Mouse (Mus musculus) myocyte (in vitro differentiated cells): ENCODE data around the gene Jdp2.

ENCODE experiments used
- MYOD1 ChIP-seq, 3 experiments: IDR thresholded peaks; one replicate each; pipeline ENCODE4 v1.6.1; 2011; ENCODE audit warnings: control low read depth in 2 of 3, low read depth in 2 of 3, mild to moderate bottlenecking in 2 of 3, moderate library complexity in 1 of 3; ENCODE audit not compliant: insufficient read length in 2 of 3, control insufficient read depth in 1 of 3
- POLR2A ChIP-seq: IDR thresholded peaks from one replicate; pipeline ENCODE4 v1.6.1; 2011; ENCODE audit warnings: low read depth, mild to moderate bottlenecking, control low read depth, moderate library complexity; ENCODE audit not compliant: insufficient read length
- USF1 ChIP-seq: IDR thresholded peaks from one replicate; pipeline ENCODE4 v1.6.1; 2011; ENCODE audit warnings: low read depth, mild to moderate bottlenecking, control low read depth, moderate library complexity

DNA sequence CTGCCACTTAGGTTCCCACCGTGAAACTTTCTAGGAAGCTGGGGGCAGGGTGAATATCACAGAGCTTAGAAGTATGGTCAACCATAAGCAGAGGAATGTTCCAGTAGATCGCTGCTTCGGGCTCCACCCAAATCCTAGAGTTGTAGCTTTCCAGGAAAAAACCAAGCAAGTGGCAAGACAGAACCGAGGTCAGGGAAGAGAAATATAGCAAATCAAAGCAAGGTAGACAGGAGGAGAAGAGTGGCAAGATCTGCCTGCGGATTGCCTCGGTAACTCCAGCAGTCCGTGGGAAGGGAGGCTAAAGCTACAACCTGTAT is 88.3 kb downstream of the Jdp2 start:
- TF ChIP-seq USF1 (no peak), POLR2A (no peak), MYOD1 (IDR thresholded peaks at IDR 0.05; ENCODE audit: control insufficient read depth in 1 of 3, insufficient read length in 2 of 3, low read depth in 2 of 3) (no peak)
